Mouse (Mus musculus) spleen, postnatal 36 days (tissue): ENCODE measurements around the gene Crispld2.

Source experiments
- DNase-seq, 2 experiments: peaks; one replicate each; pipeline ENCODE4 v3.0.0; 2022; ENCODE audit warnings: low spot score in 2 of 2, mixed read lengths in 1 of 2

The Crispld2 gene

DNA sequence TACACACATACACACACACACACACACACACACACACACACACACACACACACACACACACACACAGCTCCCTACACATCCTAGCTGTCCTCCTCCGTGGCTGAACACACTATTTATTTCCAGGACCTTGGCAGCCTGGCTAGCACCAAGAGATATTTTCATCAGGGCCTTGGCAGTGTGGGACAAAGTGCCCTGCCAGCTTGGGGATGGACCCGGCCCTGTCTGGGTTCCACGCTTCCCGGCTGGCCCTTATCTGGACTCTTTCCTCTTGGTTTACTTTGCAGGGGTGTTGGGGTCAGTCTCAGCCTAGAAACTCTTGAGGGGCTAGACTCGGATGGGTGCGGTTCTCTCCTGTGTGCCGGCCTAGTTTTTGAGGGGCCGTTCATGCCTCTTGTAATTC, 8.2 kb downstream of the Crispld2 start:
- DNase-seq, result no peak

DNA sequence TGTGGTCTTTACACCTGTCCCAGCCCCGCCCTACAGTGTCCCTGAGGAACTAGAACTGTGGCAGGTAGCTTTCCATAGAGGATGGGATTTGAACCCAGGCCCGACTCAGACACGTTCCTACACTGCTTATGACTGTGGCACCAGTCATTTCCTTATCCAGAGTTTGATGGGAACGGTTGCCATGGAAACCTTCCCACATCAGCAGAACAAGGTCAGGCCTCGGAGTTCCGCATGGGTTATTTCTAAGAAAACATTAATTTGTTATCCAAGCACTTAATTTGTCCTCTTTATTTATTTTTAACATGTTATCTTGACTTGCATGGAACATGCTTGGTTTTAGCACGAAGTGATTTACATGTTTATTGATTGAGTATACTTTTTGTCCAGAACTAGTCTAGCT, 9.5 kb downstream of the Crispld2 start:
- DNase-seq, result no peak

DNA sequence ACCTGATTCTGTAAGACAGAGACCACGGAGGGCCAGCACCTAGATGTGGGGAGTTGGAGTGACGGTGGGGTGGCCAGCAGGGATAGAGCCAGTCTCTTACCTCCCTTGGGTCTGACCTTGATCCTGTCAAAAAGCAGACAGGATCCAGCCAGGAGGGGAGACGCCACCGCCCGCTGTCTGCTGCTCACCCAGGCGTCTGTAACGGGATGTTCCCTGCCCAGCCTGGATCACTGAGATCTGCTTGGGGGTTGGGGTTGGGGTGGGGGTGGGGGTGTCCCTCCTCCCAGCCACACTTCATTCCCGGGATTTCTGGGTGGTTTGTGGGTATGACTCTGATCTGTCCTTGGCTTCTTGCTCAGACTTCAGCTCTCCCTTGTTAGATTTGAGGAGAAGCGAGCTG, 10.1 kb downstream of the Crispld2 start:
- no peak for DNase-seq

DNA sequence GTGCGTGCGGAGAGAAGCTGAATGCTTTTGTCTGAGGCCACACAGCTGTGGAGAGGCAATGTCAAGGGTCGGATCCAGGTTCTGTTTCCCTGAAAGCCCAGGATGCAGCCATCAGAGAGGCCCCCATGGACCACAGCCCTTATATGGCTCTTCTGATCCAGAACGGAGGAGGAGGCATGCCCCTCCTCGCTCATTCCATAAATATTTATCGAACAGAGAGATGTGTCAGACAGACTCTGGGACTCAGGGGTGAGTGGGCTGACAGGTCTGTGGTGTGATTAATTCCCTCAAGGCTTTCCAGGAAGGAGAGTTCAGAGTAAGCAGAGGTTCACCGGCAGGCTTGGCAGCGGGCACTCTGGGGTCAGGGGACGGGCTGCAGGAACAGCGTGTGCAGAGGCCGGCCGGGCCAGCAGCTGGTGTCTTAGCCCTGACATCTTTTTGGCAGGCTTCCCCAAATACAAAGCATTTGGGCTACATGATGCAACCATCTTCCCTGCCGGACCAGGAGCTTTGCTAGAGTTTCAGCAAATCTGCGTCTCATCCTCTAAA, 12.0 kb downstream of the Crispld2 start:
- no peak for DNase-seq

DNA sequence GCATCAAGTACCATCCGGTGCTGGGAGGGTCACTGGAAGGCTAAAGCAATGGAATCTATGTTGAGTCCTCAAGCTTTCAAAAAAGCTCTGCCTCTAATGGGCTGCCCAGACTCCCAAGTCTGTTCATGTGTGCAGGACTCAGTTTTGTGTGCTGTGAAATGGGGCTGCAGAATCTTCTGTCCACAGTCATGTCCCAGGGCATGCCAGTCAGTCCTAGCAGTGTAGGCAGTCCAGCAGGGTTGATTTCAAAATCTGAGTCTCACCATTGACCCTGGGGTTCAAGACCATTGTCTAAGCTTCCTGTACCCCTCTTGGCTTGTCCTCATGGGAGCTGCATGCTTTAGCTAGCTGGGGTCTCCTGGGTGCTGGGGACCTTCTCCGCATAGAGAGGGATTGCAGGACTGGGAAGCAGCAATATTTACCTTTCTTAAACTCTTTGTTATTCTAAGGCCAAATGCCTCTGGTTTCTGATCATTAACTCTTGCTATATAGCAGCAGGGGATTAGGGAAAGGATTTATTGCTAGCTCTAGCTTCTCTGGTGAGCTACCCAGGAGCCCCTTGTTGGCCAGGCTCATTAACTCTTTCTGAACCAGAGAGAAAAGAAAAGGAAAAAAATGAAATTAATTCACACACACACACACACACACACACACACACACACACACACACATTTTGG, 12.6 kb downstream of the Crispld2 start:
- DNase-seq, result no peak

DNA sequence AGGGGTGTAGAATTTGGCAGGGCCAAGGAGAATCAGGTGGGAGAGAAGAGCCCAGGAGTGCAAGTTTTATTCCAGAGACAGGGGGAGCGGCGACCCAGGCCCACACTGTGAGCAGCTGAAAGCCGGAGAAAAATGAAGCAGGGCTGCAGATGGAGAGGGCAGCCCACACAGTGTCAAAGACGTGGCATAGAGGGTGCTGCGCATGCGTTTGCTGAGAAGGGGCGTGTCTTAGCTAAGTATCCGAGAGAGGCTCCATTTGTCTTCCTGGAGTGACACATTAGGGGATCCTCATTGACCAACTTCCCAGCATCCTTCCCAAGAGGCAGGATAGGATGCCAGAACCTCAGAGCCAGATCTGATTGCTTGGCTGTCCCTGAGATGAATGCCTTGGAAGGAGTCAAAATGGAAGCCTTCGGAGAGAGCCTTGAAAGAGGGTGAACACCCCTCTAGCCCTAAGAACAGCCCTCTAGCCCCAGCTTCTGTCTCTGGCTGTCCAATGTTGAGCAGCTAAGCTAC, 14.5 kb downstream of the Crispld2 start:
- no peak for DNase-seq

DNA sequence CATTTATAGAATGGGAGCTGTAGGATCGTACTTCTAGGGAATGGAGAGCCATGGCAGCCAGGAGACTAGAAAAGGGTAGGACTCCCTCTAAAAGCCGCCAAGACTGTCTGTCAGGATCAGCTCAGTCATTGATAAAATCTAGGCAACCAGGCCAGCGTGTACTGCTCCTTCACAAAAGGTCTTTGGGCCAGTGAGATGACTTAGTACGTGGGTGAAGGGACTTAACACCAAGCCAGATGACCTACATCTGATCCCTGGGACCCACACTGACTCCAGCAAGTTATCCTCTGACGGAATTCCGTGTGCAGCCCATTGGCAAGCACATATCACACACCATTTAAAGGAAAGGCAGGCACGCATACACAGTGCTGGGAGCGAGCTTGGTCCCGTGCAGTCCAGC, 14.9 kb downstream of the Crispld2 start:
- DNase-seq, result no peak

DNA sequence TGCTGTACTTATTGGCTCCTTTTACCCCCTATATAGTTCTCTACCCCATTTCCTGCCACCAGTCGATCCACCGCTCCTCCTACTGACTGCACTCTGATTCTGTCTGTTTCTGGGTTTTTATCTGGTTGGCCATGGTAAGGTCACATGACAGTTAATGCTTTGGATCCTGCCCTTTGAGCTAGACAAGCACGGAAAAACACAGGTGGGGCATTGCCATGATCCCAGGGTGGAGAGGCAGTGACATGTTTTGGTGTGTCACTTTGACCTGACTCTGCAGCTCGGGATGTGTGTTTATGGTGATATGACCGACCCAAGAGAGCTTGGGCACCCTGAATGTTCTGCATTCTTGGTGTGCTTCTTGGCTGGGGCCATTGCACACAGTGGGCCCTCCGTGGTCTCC, 17.0 kb downstream of the Crispld2 start:
- DNase-seq, result no peak

DNA sequence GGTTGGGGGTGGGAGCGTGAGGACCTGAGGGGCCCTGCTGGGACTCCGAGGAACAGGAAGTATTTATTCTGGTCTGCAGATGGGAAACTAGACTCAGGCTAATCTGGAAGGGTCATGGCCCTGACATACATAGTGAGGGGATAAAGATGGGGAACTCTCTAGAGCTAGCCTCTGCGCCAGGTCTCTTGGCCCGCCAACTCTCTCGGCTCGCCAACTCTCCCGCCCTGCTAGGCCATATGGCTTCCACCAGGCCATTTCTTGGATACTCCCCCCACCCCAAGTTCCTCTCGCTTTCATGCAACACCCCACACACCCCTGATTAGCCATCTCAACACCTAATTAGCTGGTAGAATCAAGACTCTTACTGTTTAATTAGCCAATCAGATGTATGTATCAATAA, 20.3 kb downstream of the Crispld2 start:
- no peak for DNase-seq

DNA sequence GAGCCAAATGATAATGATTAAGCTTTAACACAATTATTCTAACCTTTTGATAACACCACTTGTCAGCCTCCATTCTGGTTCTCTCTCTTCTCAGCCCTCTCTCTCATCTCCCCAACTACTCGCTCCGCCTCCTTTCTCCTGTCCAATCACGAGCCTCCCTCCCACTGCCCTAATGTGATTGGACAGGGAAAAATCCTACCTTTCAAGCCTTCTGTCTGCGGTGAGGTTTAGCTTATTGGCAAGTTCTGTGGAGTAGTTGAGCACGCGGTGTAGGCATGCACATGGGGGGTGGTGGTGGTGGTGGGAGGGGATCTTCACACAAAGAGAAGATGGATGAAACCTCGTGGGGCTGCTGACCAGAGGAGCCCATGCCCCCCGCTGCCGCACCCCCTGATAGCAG, 20.7 kb downstream of the Crispld2 start:
- DNase-seq, result no peak

DNA sequence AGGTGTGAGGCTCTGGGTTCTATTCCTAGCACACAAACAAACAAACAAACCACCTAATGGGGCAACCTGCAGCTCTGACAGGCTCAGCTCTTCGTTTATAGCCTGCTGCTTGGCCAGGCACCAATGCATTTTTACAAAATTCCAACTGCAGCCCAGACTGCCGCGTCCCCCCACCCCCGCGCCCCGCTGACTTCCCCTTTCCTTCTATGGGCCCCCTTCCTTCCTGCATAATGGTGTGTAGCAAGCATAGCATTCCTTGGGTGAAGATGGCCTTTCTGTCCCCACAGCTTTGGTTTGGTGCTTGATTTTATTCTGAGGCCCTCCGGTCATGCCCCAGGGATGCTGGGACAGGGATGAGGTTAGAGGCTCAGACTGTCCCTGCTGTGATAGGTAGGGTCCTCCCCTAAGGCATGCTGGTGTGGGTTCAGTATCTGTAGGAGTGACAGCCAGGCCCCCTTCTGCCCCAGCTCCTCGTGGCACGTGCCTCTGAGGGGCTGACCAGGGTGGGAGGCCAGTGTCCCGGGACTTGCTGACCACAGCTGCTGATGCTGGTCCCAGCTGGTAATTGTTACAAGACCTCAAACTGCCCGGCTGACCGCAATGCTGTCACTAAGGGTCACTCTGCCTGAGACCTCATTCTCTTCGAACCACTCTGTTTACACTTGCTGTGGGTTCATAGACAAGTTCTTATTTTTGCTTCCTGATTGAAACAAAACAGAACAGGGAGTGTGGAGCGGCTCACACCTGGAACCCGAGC, 22.2 kb downstream of the Crispld2 start:
- DNase-seq, result no peak

DNA sequence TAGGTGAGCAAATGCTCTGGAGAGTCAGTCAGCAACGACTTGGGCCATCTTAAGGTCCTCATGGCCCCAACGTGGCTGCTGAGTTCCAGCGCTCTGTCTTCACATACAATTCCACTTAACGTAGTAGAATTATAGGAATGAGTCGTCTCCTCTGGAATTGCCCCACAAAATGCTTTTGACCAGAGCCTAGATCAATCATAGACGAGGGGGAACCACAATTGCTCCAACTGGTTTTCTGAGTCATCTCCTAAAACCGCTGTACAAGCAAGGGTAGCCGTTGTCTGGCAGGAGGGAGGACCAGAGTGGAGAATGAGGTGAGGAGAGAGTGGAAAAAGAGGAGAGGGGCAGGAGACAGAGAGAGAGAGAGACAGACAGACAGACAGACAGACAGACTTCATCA, 23.7 kb downstream of the Crispld2 start:
- DNase-seq, result no peak

DNA sequence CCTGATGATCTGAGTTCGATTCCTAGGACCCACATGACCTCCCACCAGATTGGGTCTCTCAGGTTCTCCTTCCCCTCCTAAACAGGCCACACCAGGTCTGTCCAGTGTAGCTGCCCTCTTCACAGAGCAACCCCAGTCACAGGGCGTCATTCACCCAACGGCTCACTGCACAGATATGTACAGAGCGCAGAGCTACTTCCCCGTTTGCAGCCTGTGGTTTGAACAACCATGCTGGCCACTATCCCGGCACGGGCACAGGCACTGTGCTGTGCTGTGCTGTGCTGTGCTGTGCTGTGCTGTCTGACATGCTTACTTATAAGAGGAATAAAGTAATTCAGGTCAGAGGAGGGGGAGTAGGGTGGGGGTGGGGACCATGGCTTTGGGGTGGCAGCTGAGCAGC, 24.2 kb downstream of the Crispld2 start:
- DNase-seq, result no peak

DNA sequence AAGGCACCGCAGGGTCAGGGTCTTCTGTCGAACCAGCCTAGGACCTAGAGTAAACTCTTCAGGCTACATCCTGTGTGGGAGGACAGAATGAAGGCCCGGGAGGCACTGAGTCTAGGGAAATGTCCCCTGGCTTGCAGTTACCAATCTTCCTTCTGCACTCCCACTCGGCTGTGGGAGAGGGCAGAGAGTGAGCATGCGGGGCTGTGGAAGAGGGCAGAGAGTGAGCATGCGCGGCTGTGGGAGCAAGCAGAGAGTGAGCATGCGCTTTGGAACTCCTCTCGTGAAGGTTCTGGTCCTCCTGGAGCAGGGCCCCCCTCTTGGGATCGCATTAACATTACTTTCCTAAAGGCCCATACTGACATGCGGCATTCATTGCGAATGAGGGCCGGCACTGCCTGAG, 25.1 kb downstream of the Crispld2 start:
- no peak for DNase-seq

DNA sequence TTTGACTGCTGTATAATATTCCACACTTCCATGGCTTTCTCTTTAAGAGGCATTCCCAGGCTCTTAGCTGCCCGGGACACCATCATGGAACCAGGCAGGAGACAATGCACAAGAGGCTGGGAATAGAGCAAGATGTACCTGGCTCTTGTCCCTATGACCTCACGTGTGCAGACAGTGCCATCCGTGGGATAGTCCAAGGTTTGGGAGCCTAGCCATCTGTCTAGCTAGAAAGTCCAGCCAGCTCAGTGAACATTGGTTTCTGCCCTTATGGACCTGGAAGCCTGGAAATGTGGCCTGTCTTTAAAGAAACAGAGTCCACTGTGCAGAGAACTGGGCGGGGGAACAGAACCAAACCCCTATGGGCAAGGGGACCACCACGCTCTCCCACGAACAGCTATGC, 25.5 kb downstream of the Crispld2 start:
- DNase-seq, result no peak

DNA sequence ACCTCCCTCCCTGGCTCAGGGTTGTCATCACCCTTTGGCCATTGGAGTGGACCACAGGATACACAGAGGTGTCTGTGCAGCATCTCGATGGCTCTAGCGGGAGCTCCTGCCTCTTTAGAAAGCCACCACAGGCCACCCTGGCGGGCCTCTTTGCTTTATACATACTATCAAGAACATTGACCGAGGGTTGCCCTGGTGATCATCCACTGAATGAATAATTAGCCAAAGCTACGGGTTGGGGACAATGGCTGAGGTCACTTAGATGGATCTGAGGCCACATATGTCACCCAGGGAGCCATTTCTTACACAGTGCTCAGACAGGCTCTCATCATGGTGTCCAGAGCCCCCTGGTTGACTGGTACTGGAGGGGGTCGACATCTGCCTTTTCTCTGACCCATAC, 26.1 kb downstream of the Crispld2 start:
- no peak for DNase-seq

DNA sequence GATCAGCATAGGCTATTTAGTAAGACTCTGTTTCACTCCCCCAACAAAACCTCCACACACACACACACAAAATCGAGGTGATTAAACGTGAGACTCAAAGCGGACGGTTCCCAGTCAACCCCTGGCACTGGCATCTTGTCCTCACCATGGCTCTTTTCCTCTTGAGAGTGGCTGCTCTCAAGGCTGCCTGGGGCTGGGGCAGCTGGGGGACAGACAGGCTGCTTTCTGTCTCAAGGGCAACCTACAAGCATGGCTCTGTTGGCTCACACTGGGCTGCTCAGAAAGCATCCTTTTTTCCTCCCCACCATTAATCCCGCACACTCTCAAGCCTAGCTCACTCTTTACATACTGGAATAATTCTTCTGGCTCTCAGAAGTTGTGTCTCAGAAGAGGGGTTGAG, 27.1 kb downstream of the Crispld2 start:
- DNase-seq, result no peak

DNA sequence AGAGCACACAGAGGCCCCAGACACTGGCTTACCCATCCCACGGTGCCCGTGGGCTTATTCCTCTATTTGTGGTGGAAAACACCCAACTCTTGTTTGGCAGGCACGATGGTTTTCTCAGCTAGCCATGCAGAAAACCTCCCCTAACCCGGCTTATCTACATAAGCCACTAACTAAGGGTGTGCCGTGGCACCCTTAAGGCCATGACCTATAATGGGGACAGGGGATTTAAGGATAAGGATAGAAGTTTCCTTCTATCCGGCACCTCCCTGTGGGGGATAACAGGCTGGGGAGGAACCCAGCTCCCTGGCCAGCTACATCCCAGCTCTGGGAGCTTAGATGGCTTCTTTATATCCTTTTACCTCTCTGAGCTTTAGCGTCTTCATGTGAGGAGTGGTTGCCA, 28.1 kb downstream of the Crispld2 start:
- DNase-seq, result no peak

DNA sequence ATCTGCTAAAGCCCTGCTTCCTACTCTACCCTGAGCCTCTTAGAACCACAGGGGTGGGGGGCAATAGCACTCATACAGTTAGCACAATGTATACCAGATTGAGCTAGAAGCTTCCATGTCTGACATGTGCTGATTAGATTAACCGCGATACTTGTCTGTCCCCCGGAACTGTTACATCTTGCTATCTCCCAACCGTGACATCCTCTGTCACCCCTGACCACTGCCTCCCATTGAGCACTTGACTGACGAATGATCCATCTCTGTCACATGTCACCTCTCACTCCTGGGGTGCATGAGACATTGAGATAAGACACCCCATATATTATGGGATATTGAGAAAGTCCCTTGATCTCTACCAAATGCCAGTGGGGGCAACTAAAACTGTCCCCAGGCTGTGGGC, 34.0 kb downstream of the Crispld2 start:
- no peak for DNase-seq

DNA sequence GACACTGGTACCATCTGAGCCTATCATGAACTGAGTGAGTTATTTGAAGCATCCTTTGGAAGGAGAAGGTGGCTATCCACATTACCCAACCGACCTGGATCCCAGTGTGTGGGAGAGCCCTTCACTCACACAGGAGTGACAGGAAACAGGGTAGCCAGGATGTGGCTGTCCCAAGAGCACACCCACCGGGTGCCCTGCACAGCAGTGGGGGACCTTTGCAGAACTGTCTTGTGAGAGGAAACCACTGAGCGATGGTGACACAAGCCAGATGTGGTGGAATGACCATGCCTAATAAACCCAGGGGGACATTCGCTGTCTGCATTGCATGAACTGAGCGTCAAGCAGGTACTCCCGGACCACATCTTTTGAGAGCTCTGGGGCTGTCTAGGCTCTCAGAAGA, 34.8 kb downstream of the Crispld2 start:
- no peak for DNase-seq

DNA sequence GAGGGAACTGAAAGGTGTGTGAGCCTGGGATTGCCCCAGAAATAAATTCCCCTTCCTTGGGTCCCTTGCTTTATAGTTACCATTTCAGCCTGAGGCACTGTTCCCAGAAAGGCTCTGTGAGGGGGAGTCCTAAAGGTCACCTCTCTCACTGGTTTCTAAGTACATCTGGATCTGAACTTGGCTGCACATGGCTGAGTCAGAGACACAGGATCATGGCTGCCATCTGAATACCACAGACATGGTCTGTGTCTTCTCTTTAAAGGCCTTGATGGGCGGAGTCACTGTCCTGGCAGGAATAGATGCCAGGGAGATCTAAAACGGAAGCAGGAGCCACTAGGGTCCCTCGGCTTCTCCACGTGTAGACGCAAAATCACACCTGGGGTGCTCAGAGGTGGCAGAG, 38.2 kb downstream of the Crispld2 start:
- no peak for DNase-seq

DNA sequence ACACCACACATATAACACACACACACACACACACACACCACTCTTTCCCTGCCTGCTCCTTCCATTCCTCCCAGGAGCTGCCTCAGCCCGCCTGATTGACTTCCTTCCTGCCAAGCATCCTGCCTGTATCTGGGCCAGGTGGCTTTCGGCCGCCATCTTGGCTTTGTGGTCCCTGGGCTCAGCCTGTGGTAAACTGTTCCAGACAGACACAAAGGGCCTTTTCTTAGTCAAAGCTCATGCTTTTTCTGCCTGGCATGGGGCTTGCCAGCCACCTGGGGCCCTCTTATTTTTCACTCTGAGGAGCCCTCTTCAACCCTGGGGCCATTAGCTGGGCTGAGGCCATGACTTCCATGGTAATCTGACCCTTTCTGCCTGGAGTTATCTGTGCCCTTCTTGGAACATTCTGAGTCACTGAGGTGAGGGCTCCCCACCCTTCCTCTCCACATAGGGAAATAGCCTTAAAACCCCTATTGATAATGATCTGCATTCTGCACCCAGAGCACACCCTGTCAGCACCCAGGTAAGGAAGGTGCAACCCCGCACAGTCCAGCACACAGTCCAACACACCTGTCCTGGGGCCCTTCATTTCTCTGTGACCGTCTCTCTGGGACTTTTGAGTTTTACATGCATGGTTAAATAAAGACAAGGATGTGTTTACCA, 40.4 kb downstream of the Crispld2 start:
- no peak for DNase-seq

DNA sequence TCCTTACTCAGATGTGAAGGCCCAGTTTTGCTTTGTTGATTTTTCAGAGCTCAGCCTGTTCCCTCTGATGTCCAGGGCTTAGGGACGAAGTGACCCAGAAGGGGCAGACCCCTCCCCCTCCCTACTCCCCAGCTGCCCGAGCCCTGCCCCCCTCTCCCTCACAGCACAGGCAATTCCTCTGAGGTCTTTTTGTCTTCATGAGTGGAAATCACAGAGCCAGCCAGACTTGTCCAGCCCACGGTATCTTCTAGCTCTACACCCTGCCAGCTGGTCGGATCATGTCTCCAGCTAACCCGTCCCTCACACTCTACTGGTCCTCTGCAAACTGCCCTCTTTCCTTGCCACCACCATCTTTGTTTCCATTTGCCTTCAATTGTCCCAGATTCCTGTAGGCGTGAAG, 42.2 kb downstream of the Crispld2 start:
- no peak for DNase-seq
